Mouse (Mus musculus): ENCODE measurements around the gene Ovca2. TPM values are rescaled to one million over a fixed set of nuclear protein-coding genes. Genes with fewer than 3 reads are reported as not detected.

Ovca2 gene
- polyA plus RNA-seq, 1 experiment: 21.1 TPM

DNA sequence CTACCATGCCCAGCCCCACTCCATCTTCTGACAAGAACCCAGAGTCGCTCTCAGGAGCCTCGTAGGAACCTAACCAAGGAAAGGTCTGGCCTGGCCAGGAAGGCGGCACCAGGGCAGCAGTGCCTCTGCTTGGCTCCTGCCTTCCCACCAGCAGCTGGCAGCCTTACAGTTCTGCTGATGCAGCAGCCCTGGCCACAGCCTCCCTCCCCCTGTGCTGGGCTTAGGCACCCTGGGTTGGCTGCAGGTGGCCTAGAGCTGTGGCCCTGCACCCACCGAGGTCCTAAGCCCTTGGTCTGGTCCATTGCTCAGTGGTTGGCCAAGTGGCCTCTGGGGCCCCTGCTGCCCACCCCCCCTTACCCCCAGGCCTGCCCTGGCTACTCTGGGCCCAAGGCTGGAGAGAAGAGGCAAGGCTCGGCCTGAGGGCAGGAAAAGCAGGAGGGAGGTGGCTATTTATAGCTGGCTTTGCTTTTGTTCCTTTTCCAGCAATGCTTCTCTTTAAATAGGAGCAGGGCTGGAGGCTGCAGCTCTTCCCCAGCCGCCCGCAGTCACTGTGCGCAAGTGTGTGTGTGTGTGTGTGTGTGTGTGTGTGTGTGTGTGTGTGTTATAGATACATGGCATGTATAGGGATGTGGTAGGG is 33.5 kb upstream of the Ovca2 start:
- DNase-seq: no peak
- WGBS: 56% methylated on average over 8 of the region's 8 CpGs
- Histone ChIP-seq H3K4me3 (replicated peaks; ENCODE audit: extremely low read depth, low read depth, low read length) (no peak overlapping the region), H3K4me1 (ENCODE audit: control insufficient read depth, insufficient read depth, low read length) (peaks cover 6% of the 10 kb centered on the region)
- TF ChIP-seq POLR2A (IDR thresholded peaks at IDR 0.05; ENCODE audit: borderline replicate concordance, extremely low read depth, low read depth, low read length) (no peak), CTCF (IDR thresholded peaks at IDR 0.05; ENCODE audit: insufficient read depth, low read length) (no peak)

- H3K4me1 ChIP-seq (ENCODE audit: control insufficient read depth, insufficient read depth, low read length): peaks cover 6% of the 10 kb centered on the region
- DNase-seq: no peak
- WGBS: 91% methylated on average over 6 of the region's 6 CpGs
- no peak for TF ChIP-seq POLR2A (IDR thresholded peaks at IDR 0.05; ENCODE audit: borderline replicate concordance, extremely low read depth, low read depth, low read length)
- TF ChIP-seq CTCF (IDR thresholded peaks at IDR 0.05; ENCODE audit: insufficient read depth, low read length): no peak
- H3K4me3 ChIP-seq (replicated peaks; ENCODE audit: extremely low read depth, low read depth, low read length): no peak overlapping the region
These were observed 32.1 kb upstream of the Ovca2 start for GRCm38 (mm10) chr11:75210755-75211154.

DNA sequence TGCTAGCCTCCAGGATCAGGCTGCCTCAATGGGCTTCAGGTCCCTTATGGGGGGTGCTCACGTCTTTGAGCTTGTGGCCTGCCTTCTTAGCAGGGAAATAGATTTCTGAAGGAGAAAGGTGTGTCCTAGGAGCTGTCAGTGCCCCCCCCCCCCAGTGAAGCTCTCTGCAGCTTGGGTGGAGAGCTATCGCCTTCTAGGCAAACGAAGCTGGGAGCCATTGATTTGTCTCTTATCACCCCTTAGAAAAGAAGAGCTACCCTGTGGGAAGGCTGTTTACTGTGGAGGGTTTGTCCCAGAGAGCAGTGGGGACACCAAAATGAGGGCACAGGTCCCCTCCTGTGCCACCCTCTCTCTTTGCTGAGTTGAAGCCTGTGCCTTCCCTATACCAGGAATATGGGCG is 31.5 kb upstream of the Ovca2 start:
- TF ChIP-seq CTCF (IDR thresholded peaks at IDR 0.05; ENCODE audit: insufficient read depth, low read length) (no peak), POLR2A (IDR thresholded peaks at IDR 0.05; ENCODE audit: borderline replicate concordance, extremely low read depth, low read depth, low read length) (no peak)
- 85% methylated on average over 4 of the region's 4 CpGs for WGBS

GRCm38 (mm10) chr11:75209363-75209762 is 30.7 kb upstream of the Ovca2 start:
- H3K4me1 ChIP-seq (ENCODE audit: control insufficient read depth, insufficient read depth, low read length): peaks cover 6% of the 10 kb centered on the region
- 68% methylated on average over 4 of the region's 4 CpGs for WGBS

More for the DNA sequence above, 31.5 kb upstream of the Ovca2 start:
- H3K4me3 ChIP-seq (replicated peaks; ENCODE audit: extremely low read depth, low read depth, low read length): no peak overlapping the region
- no peak for DNase-seq
- peaks cover 6% of the 10 kb centered on the region for H3K4me1 ChIP-seq (ENCODE audit: control insufficient read depth, insufficient read depth, low read length)

DNA sequence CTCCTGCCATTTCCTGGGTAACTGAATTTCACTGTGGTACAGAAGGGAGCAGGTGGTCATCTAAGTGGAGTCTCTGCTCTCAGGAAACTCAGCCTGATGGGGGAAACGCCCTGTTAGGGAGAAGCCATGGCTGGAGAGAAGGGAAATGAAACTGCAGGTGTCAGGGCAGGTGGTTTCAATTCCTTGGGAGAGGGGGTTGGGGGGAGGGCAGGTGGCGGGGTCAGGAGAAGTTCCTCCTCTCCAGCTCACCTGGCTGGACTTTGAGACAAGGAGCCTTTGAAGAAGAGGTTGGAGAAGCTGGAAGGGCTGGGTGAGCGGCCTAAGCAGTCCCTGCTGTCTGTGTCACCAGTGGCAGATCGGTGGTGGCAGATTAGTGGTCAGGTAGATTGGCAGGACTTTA is 27.7 kb upstream of the Ovca2 start:
- WGBS: 67% methylated on average over 4 of the region's 4 CpGs
- no peak for DNase-seq
- no peak overlapping the region for H3K4me3 ChIP-seq (replicated peaks; ENCODE audit: extremely low read depth, low read depth, low read length)
- TF ChIP-seq POLR2A (IDR thresholded peaks at IDR 0.05; ENCODE audit: borderline replicate concordance, extremely low read depth, low read depth, low read length) (no peak), CTCF (IDR thresholded peaks at IDR 0.05; ENCODE audit: insufficient read depth, low read length) (no peak)
- H3K4me1 ChIP-seq (ENCODE audit: control insufficient read depth, insufficient read depth, low read length): peaks cover 3% of the 10 kb centered on the region; the same call in 1 of the 2 replicates

More at GRCm38 (mm10) chr11:75209363-75209762, 30.7 kb upstream of the Ovca2 start:
- DNase-seq: no peak
- TF ChIP-seq POLR2A (IDR thresholded peaks at IDR 0.05; ENCODE audit: borderline replicate concordance, extremely low read depth, low read depth, low read length): no peak
- TF ChIP-seq CTCF (IDR thresholded peaks at IDR 0.05; ENCODE audit: insufficient read depth, low read length): no peak
- H3K4me3 ChIP-seq (replicated peaks; ENCODE audit: extremely low read depth, low read depth, low read length): no peak overlapping the region

DNA sequence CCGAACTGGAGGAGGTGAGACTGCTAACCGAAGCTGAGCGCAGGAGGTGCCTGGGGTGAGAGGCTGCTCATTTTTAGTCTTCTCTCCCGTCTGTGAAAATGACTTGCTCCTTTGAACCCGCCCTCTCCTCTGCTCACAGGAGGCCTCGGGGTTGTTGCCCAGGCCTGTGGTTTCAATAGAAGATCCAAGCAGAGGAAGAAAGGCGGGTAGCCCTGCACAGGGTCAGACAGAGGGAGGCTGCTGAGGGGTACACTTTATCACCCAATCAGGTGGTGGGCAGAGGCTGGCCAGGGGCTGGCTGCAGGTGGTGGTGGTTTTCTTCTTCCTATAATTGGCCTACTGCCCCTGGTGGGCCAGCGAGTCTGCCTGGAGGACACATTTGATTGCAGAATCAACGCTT is 25.8 kb upstream of the Ovca2 start:
- DNase-seq: no peak
- 67% methylated on average over 9 of the region's 9 CpGs for WGBS
- no peak overlapping the region for H3K4me3 ChIP-seq (replicated peaks; ENCODE audit: extremely low read depth, low read depth, low read length)
- TF ChIP-seq POLR2A (IDR thresholded peaks at IDR 0.05; ENCODE audit: borderline replicate concordance, extremely low read depth, low read depth, low read length) (no peak), CTCF (IDR thresholded peaks at IDR 0.05; ENCODE audit: insufficient read depth, low read length) (no peak)
- peaks cover 3% of the 10 kb centered on the region; the same call in 1 of the 2 replicates for H3K4me1 ChIP-seq (ENCODE audit: control insufficient read depth, insufficient read depth, low read length)

- DNase-seq: no peak
- H3K4me3 ChIP-seq (replicated peaks; ENCODE audit: extremely low read depth, low read depth, low read length): no peak overlapping the region
- WGBS: 85% methylated on average over 4 of the region's 4 CpGs
- peaks cover 3% of the 10 kb centered on the region; the same call in 1 of the 2 replicates for H3K4me1 ChIP-seq (ENCODE audit: control insufficient read depth, insufficient read depth, low read length)
- TF ChIP-seq CTCF (IDR thresholded peaks at IDR 0.05; ENCODE audit: insufficient read depth, low read length) (no peak), POLR2A (IDR thresholded peaks at IDR 0.05; ENCODE audit: borderline replicate concordance, extremely low read depth, low read depth, low read length) (no peak)
These were observed 25.3 kb upstream of the Ovca2 start for GRCm38 (mm10) chr11:75203926-75204325.

DNA sequence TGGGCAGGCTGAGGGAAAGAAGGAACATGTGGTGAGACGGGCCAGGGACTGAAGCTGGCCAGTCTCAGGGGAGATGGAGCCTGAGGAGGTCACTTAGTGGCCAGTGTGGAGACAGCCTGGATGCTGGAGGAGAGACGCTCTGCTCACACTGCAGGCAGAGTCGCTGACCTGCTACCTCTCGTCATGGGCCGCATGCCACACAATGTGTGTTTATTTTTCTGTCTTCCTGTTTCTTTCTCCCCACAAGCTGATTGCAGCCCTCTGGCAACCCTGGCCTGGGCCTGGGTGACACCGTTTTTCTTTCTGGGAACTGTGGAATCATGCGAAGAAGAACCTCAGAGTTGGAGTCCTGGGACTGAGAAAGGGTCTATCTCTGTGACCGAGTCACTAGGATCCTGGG is 23.1 kb upstream of the Ovca2 start:
- no peak for DNase-seq
- H3K4me1 ChIP-seq (ENCODE audit: control insufficient read depth, insufficient read depth, low read length): peaks cover 3% of the 10 kb centered on the region; the same call in 1 of the 2 replicates
- WGBS: 40% methylated on average over 8 of the region's 8 CpGs
- H3K4me3 ChIP-seq (replicated peaks; ENCODE audit: extremely low read depth, low read depth, low read length): no peak overlapping the region
- no peak for TF ChIP-seq CTCF (IDR thresholded peaks at IDR 0.05; ENCODE audit: insufficient read depth, low read length)
- no peak for TF ChIP-seq POLR2A (IDR thresholded peaks at IDR 0.05; ENCODE audit: borderline replicate concordance, extremely low read depth, low read depth, low read length)

- no peak for DNase-seq
- peaks cover 3% of the 10 kb centered on the region; the same call in 1 of the 2 replicates for H3K4me1 ChIP-seq (ENCODE audit: control insufficient read depth, insufficient read depth, low read length)
- H3K4me3 ChIP-seq (replicated peaks; ENCODE audit: extremely low read depth, low read depth, low read length): no peak overlapping the region
- no peak for TF ChIP-seq POLR2A (IDR thresholded peaks at IDR 0.05; ENCODE audit: borderline replicate concordance, extremely low read depth, low read depth, low read length)
- TF ChIP-seq CTCF (IDR thresholded peaks at IDR 0.05; ENCODE audit: insufficient read depth, low read length): no peak
- 91% methylated on average over 12 of the region's 12 CpGs for WGBS
These were observed 22.3 kb upstream of the Ovca2 start for GRCm38 (mm10) chr11:75200935-75201334.

DNA sequence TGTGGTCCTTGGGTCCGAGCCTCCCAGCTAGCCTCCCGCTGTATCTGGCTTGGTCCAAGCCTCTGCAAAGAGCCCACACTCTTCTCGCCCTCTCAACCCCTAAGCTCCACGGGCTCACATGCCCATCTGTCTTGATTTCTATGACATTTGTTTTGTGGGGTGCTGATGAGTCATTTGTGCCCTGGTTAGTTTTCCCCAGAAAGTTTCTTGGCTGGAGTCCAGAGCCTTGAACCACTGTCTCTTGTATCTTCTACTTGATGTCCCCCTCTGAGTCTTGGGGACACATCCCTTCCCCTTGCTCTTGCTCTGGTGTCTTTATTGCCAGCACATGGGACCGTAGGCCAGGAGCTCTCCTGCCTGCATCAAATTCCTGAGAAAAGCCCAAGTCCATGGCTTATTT is 21.3 kb upstream of the Ovca2 start:
- 69% methylated on average over 5 of the region's 5 CpGs for WGBS
- H3K4me3 ChIP-seq (replicated peaks; ENCODE audit: extremely low read depth, low read depth, low read length): no peak overlapping the region
- peaks cover 3% of the 10 kb centered on the region; the same call in 1 of the 2 replicates for H3K4me1 ChIP-seq (ENCODE audit: control insufficient read depth, insufficient read depth, low read length)
- TF ChIP-seq CTCF (IDR thresholded peaks at IDR 0.05; ENCODE audit: insufficient read depth, low read length): no peak
- TF ChIP-seq POLR2A (IDR thresholded peaks at IDR 0.05; ENCODE audit: borderline replicate concordance, extremely low read depth, low read depth, low read length): no peak
- DNase-seq: no peak

Measured in lung, adult 2 months (tissue).